Mouse (Mus musculus) embryonic facial prominence, embryonic 14.5 days (tissue): Measurements from ENCODE around the gene Cped1. TPM values are rescaled to one million over a fixed set of nuclear protein-coding genes. Genes with fewer than 3 reads are reported as not detected.
"Not testable (repeated sequence)": the region's sequence is repeated elsewhere in the genome, so short reads cannot be mapped to it uniquely, and the experiment has no call there.

Experiments used
- ATAC-seq: fragments of 200-750 bp; cut with Nextera tagmentation; 2 replicates; pipeline ENCODE4 v1.8.0; 2017; ENCODE audit warnings: low read depth, moderate number of reproducible peaks, moderate TSS enrichment
- DNase-seq: peaks from one replicate; pipeline ENCODE4 v3.0.0-alpha.2; 2015; ENCODE audit warnings: low spot score
- H3K27ac ChIP-seq: fragments of 300-500 bp; sonication (generic); replicated peaks from 2 replicates; pipeline ENCODE4 v1.5.1; 2014; ENCODE audit warnings: low read depth, mild to moderate bottlenecking, low read length, moderate library complexity
- H3K27me3 ChIP-seq: fragments of 300-500 bp; sonication (generic); replicated peaks from 2 replicates; pipeline ENCODE4 v1.6.1; 2014; ENCODE audit warnings: low read length; ENCODE audit not compliant: control insufficient read depth, insufficient read depth
- H3K36me3 ChIP-seq: fragments of 300-500 bp; sonication (generic); 2 replicates; pipeline ENCODE4 v1.6.1; 2014; ENCODE audit warnings: low read length, mixed read lengths; ENCODE audit not compliant: control insufficient read depth, insufficient read depth
- H3K4me1 ChIP-seq: fragments of 300-500 bp; sonication (generic); 2 replicates; pipeline ENCODE4 v1.6.1; 2014; ENCODE audit warnings: antibody characterized with exemption, low read length; ENCODE audit not compliant: control insufficient read depth, insufficient read depth
- H3K4me2 ChIP-seq: fragments of 300-500 bp; sonication (generic); 2 replicates; pipeline ENCODE4 v1.6.1; 2014; ENCODE audit warnings: low read depth, mild to moderate bottlenecking, low read length, moderate library complexity, mixed read lengths
- H3K4me3 ChIP-seq: fragments of 300-500 bp; sonication (generic); 2 replicates; pipeline ENCODE4 v1.5.1; 2014; ENCODE audit warnings: low read depth, mild to moderate bottlenecking, low read length
- H3K9ac ChIP-seq: fragments of 300-500 bp; sonication (generic); 2 replicates; pipeline ENCODE4 v1.6.1; 2014; ENCODE audit warnings: low read depth, mild to moderate bottlenecking, low read length, moderate library complexity, mixed read lengths
- H3K9me3 ChIP-seq: fragments of 300-500 bp; sonication (generic); 2 replicates; pipeline ENCODE4 v1.6.1; 2016; ENCODE audit warnings: low read length; ENCODE audit not compliant: control insufficient read depth
- WGBS: fragments of 180-500 bp; shearing (Covaris S2); extraction: QIAGEN DNeasy Blood & Tissue Kit; methylation state at CpG from one replicate; pipeline ENCODE4 v1.1.7; 2014; 5-methylcytosine and 5-hydroxymethylcytosine counted together
- polyA plus RNA-seq: library from polyadenylated mRNA; unstranded; fragments of >200 nt; fragmentation: Nextera tagmentation; extraction: Ambion mirVana; gene quantifications from 2 replicates; pipeline ENCODE4 v1.2.1, GENCODE M21; 2014

Gene Cped1
- polyA plus RNA-seq, 1 experiment from 2014 or later = 25.0 TPM

DNA sequence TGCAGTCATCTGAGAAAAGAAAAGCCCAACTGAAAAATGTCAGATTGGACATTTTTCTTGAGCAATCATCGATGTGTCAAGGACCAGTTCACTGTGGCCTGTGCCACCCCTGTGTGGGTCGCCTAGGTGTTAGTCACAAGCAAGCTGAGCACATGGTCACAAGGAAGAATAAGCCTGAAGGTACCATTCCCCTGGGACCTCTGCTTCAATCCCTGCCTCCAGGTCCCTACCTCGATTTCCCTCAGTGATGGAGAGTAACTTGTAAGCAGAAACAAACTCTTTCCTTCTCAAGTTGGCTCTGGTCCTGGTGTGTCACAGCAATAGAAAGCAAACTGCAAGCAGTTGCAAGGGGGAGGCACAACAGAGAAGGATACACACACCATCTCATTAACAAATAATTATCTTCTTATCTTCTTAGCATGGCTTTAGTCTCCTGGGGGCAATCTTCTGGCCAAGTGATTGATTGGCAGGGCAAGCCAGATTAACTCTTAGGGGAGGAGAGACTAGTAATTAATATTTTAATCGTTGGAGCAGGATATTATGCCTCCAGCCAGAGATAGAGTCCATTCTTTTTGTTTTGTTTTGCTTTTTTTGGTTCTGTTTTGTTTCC is 51.8 kb downstream of the Cped1 start:
- H3K27ac ChIP-seq = no peak overlapping the region
- H3K9me3 ChIP-seq = no peaks in the 10 kb centered on the region
- H3K9ac ChIP-seq = no peak overlapping the region
- no peaks in the 10 kb centered on the region for H3K27me3 ChIP-seq
- 55% methylated on average over 4 of the region's 4 CpGs for WGBS
- DNase-seq (no peak), ATAC-seq (no peak)
- no peaks in the 10 kb centered on the region for H3K36me3 ChIP-seq
- H3K4me2 ChIP-seq = no peak overlapping the region
- H3K4me1 ChIP-seq = no peaks in the 10 kb centered on the region
- H3K4me3 ChIP-seq = no peak overlapping the region

DNA sequence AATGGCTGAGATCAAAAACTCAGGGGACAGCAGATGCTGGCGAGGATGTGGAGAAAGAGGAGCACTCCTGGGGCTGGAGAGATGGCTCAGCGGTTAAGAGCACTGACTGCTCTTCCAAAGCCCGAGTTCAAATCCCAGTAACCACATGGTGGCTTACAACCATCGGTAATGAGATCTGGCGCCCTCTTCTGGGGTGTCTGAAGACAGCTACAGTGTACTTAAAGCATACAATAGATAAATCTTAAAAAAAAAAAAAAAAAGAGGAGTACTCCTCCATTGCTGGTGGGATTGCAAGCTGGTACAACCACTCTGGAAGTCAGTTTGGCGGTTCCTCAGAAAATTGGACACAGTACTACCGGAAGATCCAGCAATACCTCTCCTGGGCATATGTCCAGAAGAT is 54.0 kb downstream of the Cped1 start:
- not testable (repeated sequence) for DNase-seq, H3K9ac ChIP-seq, H3K27ac ChIP-seq, H3K4me2 ChIP-seq, H3K27me3 ChIP-seq, H3K4me3 ChIP-seq, H3K36me3 ChIP-seq, ATAC-seq, H3K9me3 ChIP-seq, H3K4me1 ChIP-seq
- WGBS = 68% methylated on average over 7 of the region's 7 CpGs

- no peak overlapping the region for H3K4me2 ChIP-seq
- H3K4me3 ChIP-seq = no peak overlapping the region
- DNase-seq = peak; percentile 32
- WGBS = 53% methylated on average over 9 of the region's 9 CpGs
- ATAC-seq = no peak
- no peak overlapping the region for H3K27ac ChIP-seq
- no peaks in the 10 kb centered on the region for H3K36me3 ChIP-seq
- no peaks in the 10 kb centered on the region for H3K27me3 ChIP-seq
- no peaks in the 10 kb centered on the region for H3K9me3 ChIP-seq
- H3K4me1 ChIP-seq = peaks cover 7% of the 10 kb centered on the region; the same call in 1 of the 2 replicates
- H3K9ac ChIP-seq = no peak overlapping the region
These were observed 59.3 kb downstream of the Cped1 start for GRCm38 (mm10) chr6:22044880-22045605.

DNA sequence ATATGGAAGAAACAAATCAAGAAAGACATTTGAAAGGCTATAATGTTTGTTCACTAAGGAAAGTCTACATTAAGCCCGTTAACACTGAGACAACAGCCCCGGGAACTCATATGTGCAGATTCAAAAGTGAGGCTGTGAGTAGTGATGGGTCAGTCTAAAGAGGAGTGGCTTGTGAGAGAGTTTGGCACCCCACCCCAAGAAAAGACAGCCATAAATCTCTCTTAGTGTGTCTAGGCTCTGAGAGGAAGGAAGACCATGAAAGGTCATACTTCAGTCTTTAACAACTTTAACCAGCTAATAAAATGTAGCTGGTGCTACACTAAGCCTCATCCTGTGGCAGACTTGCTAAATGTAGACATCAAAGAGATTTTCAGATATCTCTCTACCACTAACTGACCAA is 61.4 kb downstream of the Cped1 start:
- no peak for ATAC-seq

DNA sequence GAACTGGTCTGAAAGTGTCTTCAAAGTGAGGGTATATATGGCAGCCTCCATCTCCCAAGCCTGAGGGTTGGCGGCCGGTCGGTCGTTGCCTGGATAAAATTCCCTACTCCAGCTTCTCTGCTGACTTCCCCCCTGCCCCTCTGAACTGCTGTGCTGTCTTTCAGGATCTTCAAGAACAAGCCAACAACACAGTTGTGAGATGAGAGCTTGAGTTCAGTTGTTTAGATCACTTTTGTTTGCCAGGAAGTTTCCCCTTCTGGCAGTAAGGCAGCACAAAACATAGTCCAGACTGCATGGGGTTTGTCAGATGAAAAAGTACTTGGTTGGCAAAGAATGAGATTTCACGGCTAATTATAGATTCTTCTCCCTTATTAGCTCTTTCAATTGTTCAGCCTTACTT is 63.4 kb downstream of the Cped1 start:
- peak; percentile 43 for DNase-seq
- H3K9ac ChIP-seq = no peak overlapping the region
- H3K9me3 ChIP-seq = no peaks in the 10 kb centered on the region
- ATAC-seq = no peak
- H3K4me2 ChIP-seq = no peak overlapping the region
- 35% methylated on average over 5 of the region's 5 CpGs for WGBS
- H3K27me3 ChIP-seq = no peaks in the 10 kb centered on the region
- peak overlapping the region; percentile 48; the same call in 1 of the 2 replicates for H3K27ac ChIP-seq
- H3K4me3 ChIP-seq = no peak overlapping the region
- peaks cover 7% of the 10 kb centered on the region; the same call in 1 of the 2 replicates for H3K4me1 ChIP-seq
- no peaks in the 10 kb centered on the region for H3K36me3 ChIP-seq

More for the DNA sequence above, 61.4 kb downstream of the Cped1 start:
- peaks cover 7% of the 10 kb centered on the region; the same call in 1 of the 2 replicates for H3K4me1 ChIP-seq
- no peak overlapping the region for H3K9ac ChIP-seq
- WGBS = 80% methylated on average over 2 of the region's 2 CpGs
- H3K4me3 ChIP-seq = no peak overlapping the region
- H3K9me3 ChIP-seq = no peaks in the 10 kb centered on the region
- H3K4me2 ChIP-seq = no peak overlapping the region
- H3K36me3 ChIP-seq = no peaks in the 10 kb centered on the region
- no peaks in the 10 kb centered on the region for H3K27me3 ChIP-seq
- no peak for DNase-seq
- H3K27ac ChIP-seq = no peak overlapping the region

DNA sequence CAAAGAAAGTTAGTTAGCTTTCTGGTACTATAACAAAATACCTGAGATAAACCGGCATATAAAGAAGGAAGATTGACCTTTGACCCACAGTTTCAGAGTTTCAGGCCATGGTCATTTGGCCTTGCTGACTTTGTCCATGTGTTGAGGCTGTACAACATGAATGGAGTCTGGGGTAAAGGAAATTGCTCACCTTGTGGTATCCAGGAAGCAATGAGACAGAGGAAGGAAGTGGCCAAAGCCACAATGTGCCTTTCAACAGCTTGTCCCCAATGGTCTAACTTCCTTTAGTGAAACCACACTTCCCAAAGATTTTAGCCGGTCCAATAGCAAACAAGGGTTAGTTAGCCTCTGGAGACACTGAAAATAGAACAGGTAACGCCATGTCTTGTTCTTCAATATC is 65.8 kb downstream of the Cped1 start:
- no peaks in the 10 kb centered on the region for H3K36me3 ChIP-seq
- H3K4me2 ChIP-seq = no peak overlapping the region
- WGBS = 79% methylated on average over 3 of the region's 3 CpGs
- peaks cover 12% of the 10 kb centered on the region; the same call in 1 of the 2 replicates for H3K4me1 ChIP-seq
- no peaks in the 10 kb centered on the region for H3K27me3 ChIP-seq
- DNase-seq (no peak), ATAC-seq (no peak)
- no peak overlapping the region for H3K27ac ChIP-seq
- H3K9me3 ChIP-seq = no peaks in the 10 kb centered on the region
- no peak overlapping the region for H3K4me3 ChIP-seq
- no peak overlapping the region for H3K9ac ChIP-seq

- Histone ChIP-seq H3K9me3 (no peaks in the 10 kb centered on the region), H3K27ac (no peak overlapping the region), H3K9ac (no peak overlapping the region), H3K36me3 (no peaks in the 10 kb centered on the region), H3K27me3 (no peaks in the 10 kb centered on the region), H3K4me2 (no peak overlapping the region), H3K4me3 (no peak overlapping the region), H3K4me1 (peaks cover 12% of the 10 kb centered on the region; the same call in 1 of the 2 replicates)
- no peak for DNase-seq
- 97% methylated on average over 3 of the region's 3 CpGs for WGBS
- no peak for ATAC-seq
These were observed 67.3 kb downstream of the Cped1 start for GRCm38 (mm10) chr6:22053014-22053413.

DNA sequence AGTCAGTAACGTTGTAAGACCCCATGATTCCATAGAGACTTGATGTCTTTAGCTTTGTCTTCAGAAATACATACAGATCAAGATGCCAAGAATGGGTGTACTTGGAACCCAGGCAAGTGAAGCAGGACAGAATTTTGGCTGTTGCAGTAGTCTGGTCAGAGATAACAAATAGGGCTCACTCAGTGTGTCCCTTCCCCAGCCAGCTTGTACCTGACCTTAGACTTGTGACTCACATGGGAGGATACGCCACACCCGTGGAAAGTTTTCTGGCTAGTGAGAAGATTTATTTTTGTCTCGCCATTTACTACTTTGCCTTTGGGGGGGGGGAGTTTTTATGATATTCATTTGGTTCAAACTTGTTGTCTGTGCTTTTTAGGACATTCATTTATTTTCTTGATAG is 78.6 kb downstream of the Cped1 start:
- Histone ChIP-seq H3K9ac (no peak overlapping the region), H3K4me1 (no peaks in the 10 kb centered on the region), H3K4me3 (no peak overlapping the region), H3K36me3 (no peaks in the 10 kb centered on the region), H3K9me3 (no peaks in the 10 kb centered on the region), H3K27ac (no peak overlapping the region), H3K4me2 (no peak overlapping the region), H3K27me3 (no peaks in the 10 kb centered on the region)
- 80% methylated on average over 4 of the region's 4 CpGs for WGBS
- no peak for DNase-seq
- ATAC-seq = no peak
